Mouse (Mus musculus) CH12.LX (cell line): ENCODE results near the gene Celf2. TPM values are rescaled to one million over a fixed set of nuclear protein-coding genes. Genes with fewer than 3 reads are reported as not detected.

Experiments used
- DNase-seq: peaks from one replicate; pipeline ENCODE4 v3.0.0-alpha.2; 2013; ENCODE audit errors: extremely low read depth
- H3K27ac ChIP-seq: 2 replicates; pipeline ENCODE4 v1.5.1; 2012; ENCODE audit warnings: low read depth, mild to moderate bottlenecking, control low read depth, moderate library complexity; ENCODE audit not compliant: insufficient read depth
- H3K27me3 ChIP-seq: replicated peaks from 2 replicates; pipeline ENCODE3; 2012; ENCODE audit warnings: inconsistent platforms
- H3K36me3 ChIP-seq, 2 experiments: replicated peaks in 1 of 2; 2 replicates each; pipeline versions ENCODE3 to v1.6.1; 2012; ENCODE audit warnings: inconsistent platforms in 1 of 2, low read length in 1 of 2, mild to moderate bottlenecking in 1 of 2, mixed read lengths in 1 of 2, moderate library complexity in 1 of 2; ENCODE audit not compliant: control insufficient read depth in 1 of 2, insufficient read depth in 1 of 2
- H3K4me1 ChIP-seq, 2 experiments: 2 replicates each; pipeline ENCODE4 v1.6.1; 2012; ENCODE audit warnings: inconsistent platforms in 1 of 2, moderate library complexity in 1 of 2; ENCODE audit not compliant: insufficient read depth in 2 of 2, control insufficient read depth in 1 of 2
- H3K4me2 ChIP-seq: 2 replicates; pipeline ENCODE4 v1.6.1; 2012; ENCODE audit warnings: low read depth, mild to moderate bottlenecking, control low read depth; ENCODE audit not compliant: poor library complexity, insufficient read depth, severe bottlenecking
- H3K4me3 ChIP-seq, 3 experiments: fragments of 150-350 bp in 1 of 3; sonication (generic) in 1 of 3; replicated peaks in 1 of 3; 2 replicates each; pipeline versions ENCODE3 to v1.5.1; 2011 to 2012; ENCODE audit warnings: low read depth in 2 of 3, low read length in 2 of 3, mild to moderate bottlenecking in 2 of 3, moderate library complexity in 2 of 3, control low read depth in 1 of 3, improper control_type of control experiment in 1 of 3, inconsistent platforms in 1 of 3, mixed read lengths in 1 of 3; ENCODE audit not compliant: poor library complexity in 1 of 3
- H3K79me2 ChIP-seq: replicated peaks from 2 replicates; pipeline ENCODE4 v1.6.1; 2012; ENCODE audit warnings: mild to moderate bottlenecking, moderate library complexity; ENCODE audit not compliant: control insufficient read depth, poor library complexity, insufficient read depth, severe bottlenecking; ENCODE audit errors: extremely low read depth
- H3K9ac ChIP-seq: 2 replicates; pipeline ENCODE4 v1.6.1; 2012; ENCODE audit warnings: low read depth, mild to moderate bottlenecking, control low read depth, moderate library complexity; ENCODE audit not compliant: insufficient read depth
- H3K9me3 ChIP-seq: replicated peaks from 2 replicates; pipeline ENCODE3; 2012; ENCODE audit warnings: low read length, inconsistent platforms, mixed read lengths
- CHD2 ChIP-seq: IDR thresholded peaks from 2 replicates; pipeline ENCODE4 v1.6.1; 2011; ENCODE audit warnings: low read length, improper control_type of control experiment
- ETS1 ChIP-seq: conservative IDR thresholded peaks from 2 replicates; pipeline ENCODE4 v1.6.1; 2012; ENCODE audit warnings: low read depth, mild to moderate bottlenecking, inconsistent platforms, low read length, improper control_type of control experiment, moderate library complexity
- GABPA ChIP-seq: IDR thresholded peaks from 2 replicates; pipeline ENCODE4 v1.6.1; 2012; ENCODE audit warnings: low read depth, low read length, improper control_type of control experiment, inconsistent platforms; ENCODE audit not compliant: insufficient replicate concordance
- HCFC1 ChIP-seq: IDR thresholded peaks from 2 replicates; pipeline ENCODE4 v1.6.1; 2012; ENCODE audit warnings: low read depth, mild to moderate bottlenecking, inconsistent platforms, low read length, improper control_type of control experiment
- IRF4 ChIP-seq: IDR thresholded peaks from 2 replicates; pipeline ENCODE4 v1.6.1; 2014; ENCODE audit warnings: low read depth, mild to moderate bottlenecking, inconsistent platforms, low read length, improper control_type of control experiment
- JUND ChIP-seq: conservative IDR thresholded peaks from 2 replicates; pipeline ENCODE4 v1.6.1; 2011; ENCODE audit warnings: low read depth, low read length, improper control_type of control experiment
- MAX ChIP-seq: IDR thresholded peaks from 2 replicates; pipeline ENCODE4 v1.6.1; 2011; ENCODE audit warnings: low read length, improper control_type of control experiment
- NRF1 ChIP-seq: IDR thresholded peaks from 2 replicates; pipeline ENCODE4 v1.6.1; 2014; ENCODE audit warnings: low read depth, mild to moderate bottlenecking, inconsistent platforms, low read length, improper control_type of control experiment, moderate library complexity
- PAX5 ChIP-seq: IDR thresholded peaks from 2 replicates; pipeline ENCODE4 v1.6.1; 2012; ENCODE audit warnings: low read length, inconsistent platforms, mixed read lengths
- RAD21 ChIP-seq: IDR thresholded peaks from 2 replicates; pipeline ENCODE4 v1.6.1; 2011; ENCODE audit warnings: low read depth, mild to moderate bottlenecking, low read length, improper control_type of control experiment, moderate library complexity
- RCOR1 ChIP-seq: conservative IDR thresholded peaks from 2 replicates; pipeline ENCODE4 v1.6.1; 2012; ENCODE audit warnings: low read depth, mild to moderate bottlenecking, inconsistent platforms, low read length, improper control_type of control experiment
- SIN3A ChIP-seq: IDR thresholded peaks from 2 replicates; pipeline ENCODE4 v1.6.1; 2012; ENCODE audit warnings: low read length, improper control_type of control experiment, inconsistent platforms
- USF2 ChIP-seq: conservative IDR thresholded peaks from 2 replicates; pipeline ENCODE4 v1.6.1; 2011; ENCODE audit warnings: low read depth, low read length, improper control_type of control experiment
- ZC3H11A ChIP-seq: IDR thresholded peaks from 2 replicates; pipeline ENCODE4 v1.6.1; 2012; ENCODE audit warnings: low read depth, mild to moderate bottlenecking, inconsistent platforms, low read length, improper control_type of control experiment
- ZMIZ1 ChIP-seq: IDR thresholded peaks from 2 replicates; pipeline ENCODE4 v1.6.1; 2012; ENCODE audit warnings: low read depth, mild to moderate bottlenecking, inconsistent platforms, low read length, improper control_type of control experiment
- ZNF384 ChIP-seq: IDR thresholded peaks from 2 replicates; pipeline ENCODE4 v1.6.1; 2012; ENCODE audit warnings: low read depth, low read length, improper control_type of control experiment, inconsistent platforms
- dilution Hi-C: fragments of 300-500 bp; cut with MboI; formaldehyde crosslinking; loops from 2 replicates; pipeline ENCODE4 v1.14.3; 2020; ENCODE audit warnings: low sequenced_read_pairs; ENCODE audit not compliant: extremely low pct_unique_long_range_greater_than_20kb, extremely low pct_ligation_motif_present
- in situ Hi-C: fragments of 300-500 bp; cut with MboI; formaldehyde crosslinking; loops from 3 replicates; pipeline ENCODE4 v1.14.3; 2019; ENCODE audit warnings: low sequenced_read_pairs, low pct_ligation_motif_present, low pct_unique_long_range_greater_than_20kb, mixed read lengths
- polyA plus RNA-seq: library from polyadenylated mRNA; unstranded; fragments of >175 nt; gene quantifications from 2 replicates; pipeline ENCODE4 v1.2.1, GENCODE M21; 2012; ENCODE audit warnings: low read depth; ENCODE audit not compliant: insufficient read length
- total RNA-seq, 2 experiments: library from RNA; depleted of rRNA; stranded (reverse); fragments of 300-350 nt in 1 of 2; fragments of >200 nt in 1 of 2; gene quantifications; 2 replicates each; pipeline ENCODE4 v1.2.3; 2012 to 2014

Celf2 gene
- total and polyA plus RNA-seq, 3 experiments: 51.0 to 143 (median 103) TPM

DNA sequence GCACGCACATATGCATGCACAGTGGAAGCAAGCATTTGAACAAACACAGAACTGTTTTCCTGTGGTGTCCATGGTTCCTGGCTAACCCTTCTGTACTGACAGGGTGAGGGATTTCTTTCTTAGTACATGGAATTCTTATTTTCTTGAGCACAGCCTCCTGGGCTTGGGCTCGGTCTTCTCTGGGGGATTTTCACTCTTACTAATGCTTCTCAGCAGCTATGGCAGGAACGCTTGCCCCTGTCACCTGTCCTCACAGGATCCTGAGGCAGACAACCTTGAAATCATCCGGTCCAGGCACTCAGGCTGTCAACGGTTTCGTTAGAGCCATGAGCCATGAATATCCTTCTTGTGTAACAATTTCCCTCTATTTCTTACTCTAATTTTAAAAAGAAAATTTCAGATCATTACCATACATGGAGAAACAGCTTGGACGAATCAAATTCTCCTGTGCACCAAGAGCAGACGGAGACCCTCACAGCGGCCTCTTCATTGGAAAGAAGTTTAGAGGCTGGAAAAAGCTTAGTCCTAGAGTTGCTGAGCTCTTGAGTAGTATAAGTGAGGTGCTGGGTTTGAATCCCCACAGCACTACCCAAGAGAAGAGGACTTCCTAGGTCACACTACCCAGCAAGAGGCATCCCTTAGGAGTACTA is 426.9 kb downstream of the Celf2 start:
- no peak overlapping the region for H3K4me2 ChIP-seq
- no peak overlapping the region for H3K4me3 ChIP-seq
- TF ChIP-seq RAD21 (no peak), ETS1 (no peak), PAX5 (no peak), IRF4 (no peak), GABPA (no peak), ZC3H11A (no peak), JUND (no peak), CHD2 (no peak), ZNF384 (no peak), USF2 (no peak)
- H3K9ac ChIP-seq: no peak overlapping the region
- H3K36me3 ChIP-seq: no peaks in the 10 kb centered on the region
- no peaks in the 10 kb centered on the region for H3K79me2 ChIP-seq
- in situ Hi-C loops: no loop called here
- dilution Hi-C loops: no loop called here
- H3K27me3 ChIP-seq: no peaks in the 10 kb centered on the region
- DNase-seq: no peak
- no peaks in the 10 kb centered on the region for H3K9me3 ChIP-seq
- peaks cover 0 to 2% of the 10 kb centered on the region in 2 experiments; a peak in 1 of 4 replicates for H3K4me1 ChIP-seq
- H3K27ac ChIP-seq: no peak overlapping the region

DNA sequence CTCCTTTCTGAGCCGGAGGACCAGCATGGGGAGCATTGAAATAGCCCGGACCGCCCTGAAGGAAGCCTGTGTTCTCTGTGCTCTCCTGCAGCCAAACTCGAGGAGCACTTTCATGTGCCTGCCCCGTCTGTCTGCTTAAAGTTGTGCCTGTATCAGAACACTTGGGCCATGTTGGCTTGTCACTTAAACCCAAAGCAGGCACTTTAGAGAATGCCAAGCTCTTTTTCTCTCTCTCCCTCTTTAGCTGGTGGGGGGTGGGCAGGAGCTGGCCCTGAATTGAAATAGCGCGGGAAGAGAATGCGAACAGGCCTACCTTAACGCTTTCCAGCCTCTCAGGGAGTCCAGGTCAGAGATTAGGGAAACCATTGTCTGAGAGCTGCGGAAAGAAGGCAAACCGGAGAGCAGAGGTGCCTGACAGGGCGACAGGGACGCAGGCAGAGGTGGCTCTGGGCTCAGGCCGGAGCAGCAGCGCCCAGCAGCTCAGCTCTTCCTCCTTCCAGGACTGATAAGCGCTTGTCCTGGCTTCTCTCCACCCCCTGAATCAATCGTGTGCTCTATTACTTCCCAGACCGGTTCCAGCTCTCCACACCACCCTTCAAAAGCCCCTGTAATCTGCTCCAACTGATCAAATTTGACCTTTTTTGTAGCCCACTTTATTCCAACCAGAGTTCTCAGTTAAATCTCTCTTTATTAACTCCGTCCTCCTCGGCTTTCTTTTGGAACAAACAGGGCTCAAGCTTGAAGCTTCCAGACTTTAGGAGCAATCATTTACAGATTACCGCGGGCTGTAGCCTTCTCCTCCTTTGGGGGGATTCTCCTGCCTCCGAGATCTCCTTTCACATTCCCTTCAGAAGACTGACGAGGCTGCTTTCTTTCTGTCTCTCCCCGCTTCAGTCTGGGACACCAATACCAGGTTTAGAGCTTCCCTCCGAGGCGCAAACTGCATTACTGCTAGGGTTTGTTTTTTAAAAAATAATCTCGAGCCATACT is 428.3 kb downstream of the Celf2 start:
- Histone ChIP-seq H3K4me1 (no peaks in the 10 kb centered on the region; a peak in 1 of 4 replicates), H3K9me3 (no peaks in the 10 kb centered on the region), H3K4me2 (no peak overlapping the region), H3K4me3 (no peak overlapping the region), H3K79me2 (no peaks in the 10 kb centered on the region), H3K36me3 (no peaks in the 10 kb centered on the region), H3K27me3 (no peaks in the 10 kb centered on the region), H3K27ac (no peak overlapping the region), H3K9ac (no peak overlapping the region)
- no peak for DNase-seq
- no peak for TF ChIP-seq ETS1
- no peak for TF ChIP-seq RCOR1
- no peak for TF ChIP-seq HCFC1
- TF ChIP-seq MAX: no peak
- no peak for TF ChIP-seq SIN3A
- TF ChIP-seq JUND: no peak
- no peak for TF ChIP-seq CHD2
- no peak for TF ChIP-seq ZMIZ1
- TF ChIP-seq ZNF384: no peak
- TF ChIP-seq ZC3H11A: no peak
- TF ChIP-seq NRF1: no peak
- dilution Hi-C loops (no loop called here), in situ Hi-C loops (no loop called here)
